Mouse (Mus musculus) embryonic fibroblast, embryonic 13.5 days (primary cell): ENCODE results near the gene C2cd3. TPM values are rescaled to one million over a fixed set of nuclear protein-coding genes. Genes with fewer than 3 reads are reported as not detected.
A peak's percentile ranks its signal among the peaks of the same experiment; 100 is the strongest.

Source experiments
- H3K27ac ChIP-seq: 2 replicates; pipeline ENCODE4 v1.5.1; 2012; ENCODE audit warnings: low read length, control low read depth, inconsistent platforms; ENCODE audit not compliant: insufficient read depth
- H3K4me1 ChIP-seq: 2 replicates; pipeline ENCODE4 v1.6.1; 2011; ENCODE audit warnings: low read length; ENCODE audit not compliant: control insufficient read depth, insufficient read depth
- H3K4me3 ChIP-seq: 2 replicates; pipeline ENCODE4 v1.5.1; 2011; ENCODE audit warnings: mild to moderate bottlenecking, control low read depth, low read length; ENCODE audit not compliant: insufficient read depth
- CTCF ChIP-seq: IDR thresholded peaks from 2 replicates; pipeline ENCODE4 v1.5.1; 2011; ENCODE audit warnings: mild to moderate bottlenecking, control low read depth, low read length, moderate library complexity, borderline replicate concordance; ENCODE audit not compliant: insufficient read depth
- POLR2A ChIP-seq: IDR thresholded peaks from 2 replicates; pipeline ENCODE4 v1.6.1; 2011; ENCODE audit warnings: low read depth, mild to moderate bottlenecking, control low read depth, low read length, moderate library complexity
- polyA plus RNA-seq: library from polyadenylated mRNA; stranded (reverse); fragments of >200 nt; gene quantifications from 2 replicates; pipeline ENCODE4 v1.2.4, GENCODE M21; 2011; ENCODE audit warnings: low read depth; ENCODE audit not compliant: missing spikeins, insufficient read length

The C2cd3 gene
- 16.2 and 24.4 TPM in 2 replicates for polyA plus RNA-seq

DNA sequence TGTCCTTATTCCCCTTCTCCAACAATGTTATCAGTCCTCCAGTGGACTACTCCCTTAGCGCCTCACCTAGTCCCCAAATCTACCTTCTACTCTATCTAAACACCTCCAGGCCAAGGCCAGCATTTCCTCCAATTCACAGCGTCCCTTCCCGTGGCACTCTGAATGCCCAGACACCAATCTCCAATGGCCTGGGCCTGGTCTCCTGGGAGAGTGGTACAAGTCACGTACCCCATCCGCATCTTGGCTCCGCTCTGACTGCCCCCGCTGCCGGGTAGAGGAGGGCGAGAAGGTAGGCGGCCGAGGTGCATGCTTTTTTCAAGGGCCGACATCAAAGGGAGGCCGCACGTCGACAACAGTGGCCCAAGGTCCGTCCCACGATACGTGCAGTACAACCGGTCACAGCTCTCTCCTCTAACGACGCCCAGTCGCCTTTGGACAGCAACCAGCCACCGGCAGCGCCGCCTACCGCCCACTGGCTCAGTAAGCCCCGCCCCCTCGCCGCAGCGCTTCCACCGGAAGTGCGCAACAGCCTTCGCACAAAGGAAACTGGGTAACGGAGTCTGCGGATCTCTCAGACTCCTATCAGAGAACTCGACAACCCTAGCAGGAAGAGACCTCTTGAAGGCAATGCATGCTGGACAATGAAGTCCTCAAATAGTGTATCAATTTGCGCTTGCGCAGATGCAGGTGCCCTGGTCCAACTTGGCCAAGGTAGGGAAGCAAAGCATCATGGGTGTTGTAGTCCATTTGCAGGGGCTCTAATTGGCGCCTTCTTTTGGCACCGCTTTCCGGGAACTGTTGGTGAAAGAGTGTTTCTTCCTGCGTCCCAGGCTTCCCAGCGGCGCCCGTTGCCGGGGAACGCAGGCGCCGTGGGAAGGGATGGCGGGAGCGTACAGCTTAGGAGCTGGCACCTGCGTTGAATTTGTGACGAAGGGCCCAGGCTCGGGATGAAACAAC is at the start of gene C2cd3, which contains the start of gene Ppme1:
Gene C2cd3 (plus strand): TSS at position 739 of the 957 bp plus-strand sequence.
Gene Ppme1 (minus strand): TSS at position 813 of the 957 bp plus-strand sequence.
- TF ChIP-seq CTCF (peak; percentile 31; the same call in 1 of the 2 replicates), POLR2A (peak; percentile 99)
- peaks cover 3% of the 10 kb centered on the region; the same call in 1 of the 2 replicates for H3K4me1 ChIP-seq
- peak within 1 kb of the TSS; percentile 81 for H3K4me3 ChIP-seq
- peak within 1 kb of the TSS; percentile 64 for H3K27ac ChIP-seq

DNA sequence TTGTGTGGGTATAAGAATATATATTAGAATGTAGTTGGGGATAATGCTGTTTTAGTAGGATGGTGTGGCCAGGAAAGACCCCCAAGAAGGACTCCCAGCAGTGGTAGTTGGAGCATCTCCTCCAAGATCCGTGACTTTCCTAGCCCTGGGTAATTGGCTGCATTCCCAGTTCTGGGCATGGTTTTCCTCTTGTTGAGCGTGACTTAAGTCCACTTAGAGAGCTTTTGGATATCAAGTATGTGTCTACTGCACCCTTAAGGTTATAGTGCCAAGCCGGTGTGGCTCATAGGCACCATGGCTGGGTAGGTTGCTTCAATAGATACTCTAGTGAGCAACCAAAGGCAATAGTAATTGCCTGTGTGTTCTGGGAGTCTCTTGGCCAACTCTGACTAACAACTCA is 48.3 kb upstream of the C2cd3 start:
- Histone ChIP-seq H3K4me3 (no peak overlapping the region), H3K4me1 (no peaks in the 10 kb centered on the region; the same call in 1 of the 2 replicates), H3K27ac (no peak overlapping the region)
- TF ChIP-seq POLR2A (no peak), CTCF (no peak)

DNA sequence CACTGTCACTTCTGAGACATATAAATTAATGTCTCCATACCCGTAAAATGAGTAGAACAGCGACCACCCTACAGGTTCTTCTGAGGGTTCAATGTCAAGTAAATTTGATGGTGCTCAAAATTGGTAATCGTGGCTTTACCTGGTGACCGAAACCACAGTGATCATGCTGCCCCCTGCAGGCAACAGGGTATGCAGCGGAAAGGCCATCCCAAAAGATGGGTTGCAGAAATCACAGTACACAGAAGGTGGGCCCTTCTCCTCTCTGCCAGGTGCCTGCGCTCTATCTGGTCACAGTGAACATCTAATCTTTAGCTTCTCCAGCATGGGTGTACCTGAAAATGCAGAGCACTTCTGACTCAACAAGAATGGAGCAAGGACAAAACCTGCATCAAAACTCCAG is 46.6 kb upstream of the C2cd3 start:
- TF ChIP-seq CTCF (peak; percentile 89), POLR2A (no peak)
- Histone ChIP-seq H3K4me3 (no peak overlapping the region), H3K27ac (no peak overlapping the region), H3K4me1 (peaks cover 3% of the 10 kb centered on the region; the same call in 1 of the 2 replicates)

DNA sequence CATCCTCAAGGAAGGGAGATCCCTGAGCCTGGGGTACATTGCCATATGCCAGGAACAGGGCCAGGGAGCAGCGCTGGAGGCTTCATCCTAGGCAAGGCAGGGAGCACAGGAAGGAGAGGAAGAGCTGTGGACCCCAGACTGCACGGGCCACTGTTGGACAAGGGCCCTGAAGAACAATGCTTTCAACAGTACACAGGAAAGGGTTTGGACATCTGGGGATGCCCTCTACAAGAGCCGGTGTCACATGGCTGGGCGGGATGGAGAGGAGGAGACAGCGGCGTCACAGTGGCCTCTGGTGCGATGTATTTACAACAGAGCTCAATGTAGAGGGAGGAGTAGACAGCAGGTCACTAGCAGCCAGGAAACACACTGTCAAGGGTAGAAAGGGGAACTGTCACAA is 44.5 kb upstream of the C2cd3 start:
- H3K4me3 ChIP-seq: no peak overlapping the region
- H3K27ac ChIP-seq: no peak overlapping the region
- TF ChIP-seq POLR2A (no peak), CTCF (no peak)
- H3K4me1 ChIP-seq: peaks cover 3% of the 10 kb centered on the region; the same call in 1 of the 2 replicates

DNA sequence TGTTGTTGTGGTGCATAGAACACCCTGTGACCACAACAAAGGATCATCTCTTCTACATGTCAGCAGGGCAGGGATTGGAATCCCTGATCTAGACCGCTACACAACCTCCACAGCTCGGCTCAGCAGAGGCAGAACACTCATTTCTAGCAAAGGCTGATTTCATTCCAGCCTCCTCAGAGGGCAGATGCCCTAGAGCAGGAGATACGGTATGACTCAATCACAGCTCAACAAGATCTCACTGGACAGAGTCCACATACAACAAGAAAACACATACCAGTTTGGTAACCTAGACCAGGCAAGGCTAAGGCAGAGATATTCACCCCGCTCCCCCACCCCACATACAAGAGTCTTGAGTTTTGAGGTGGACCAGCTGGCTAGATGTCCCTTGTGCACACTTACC is 43.4 kb upstream of the C2cd3 start:
- Histone ChIP-seq H3K4me1 (peaks cover 3% of the 10 kb centered on the region; the same call in 1 of the 2 replicates), H3K4me3 (no peak overlapping the region), H3K27ac (peak overlapping the region; percentile 13; the same call in 1 of the 2 replicates)
- TF ChIP-seq CTCF (no peak), POLR2A (no peak)

DNA sequence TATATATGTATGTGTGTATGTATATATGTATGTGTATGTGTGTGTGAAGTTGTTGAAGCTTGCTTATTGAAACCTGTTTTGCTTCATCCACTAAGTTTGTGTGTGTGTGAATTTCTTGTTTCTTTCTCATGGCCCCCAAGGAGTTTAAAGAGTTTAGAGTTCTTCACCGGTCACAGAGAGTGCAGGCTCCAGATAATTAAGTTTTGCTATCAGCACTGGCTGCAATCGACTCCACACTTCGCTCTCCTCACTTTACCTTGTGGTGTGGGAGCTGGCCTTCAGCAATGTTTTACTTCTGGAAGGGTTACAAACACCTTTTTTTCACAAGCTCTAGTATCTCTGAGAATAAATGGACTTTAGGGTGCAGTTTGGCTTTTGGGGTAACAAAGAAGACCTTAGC is 40.8 kb upstream of the C2cd3 start:
- TF ChIP-seq CTCF: no peak
- no peak for TF ChIP-seq POLR2A

DNA sequence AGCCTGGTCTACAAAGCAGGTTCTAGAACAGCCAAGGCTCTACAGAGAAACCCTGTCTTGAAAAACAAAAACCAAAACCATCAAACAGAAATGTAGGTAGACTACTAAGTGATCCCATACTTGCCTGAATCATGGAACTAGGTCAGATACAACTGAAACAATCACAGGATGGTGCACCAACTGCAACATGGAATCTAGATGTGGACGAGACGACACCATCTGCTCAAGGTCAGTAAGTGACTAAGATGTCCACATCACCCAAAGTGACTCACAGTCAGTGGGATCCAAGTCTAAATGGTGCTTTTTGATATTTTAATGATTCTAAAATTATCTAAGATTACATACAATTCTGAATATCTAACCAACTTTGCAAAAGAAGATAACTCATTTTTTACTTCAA is 36.1 kb upstream of the C2cd3 start:
- H3K4me1 ChIP-seq: no peaks in the 10 kb centered on the region
- TF ChIP-seq CTCF: no peak
- TF ChIP-seq POLR2A: no peak
- H3K4me3 ChIP-seq: no peak overlapping the region
- no peak overlapping the region for H3K27ac ChIP-seq

More for the DNA sequence above, 40.8 kb upstream of the C2cd3 start:
- H3K4me3 ChIP-seq: no peak overlapping the region
- no peak overlapping the region for H3K27ac ChIP-seq
- peaks cover 3% of the 10 kb centered on the region; the same call in 1 of the 2 replicates for H3K4me1 ChIP-seq

DNA sequence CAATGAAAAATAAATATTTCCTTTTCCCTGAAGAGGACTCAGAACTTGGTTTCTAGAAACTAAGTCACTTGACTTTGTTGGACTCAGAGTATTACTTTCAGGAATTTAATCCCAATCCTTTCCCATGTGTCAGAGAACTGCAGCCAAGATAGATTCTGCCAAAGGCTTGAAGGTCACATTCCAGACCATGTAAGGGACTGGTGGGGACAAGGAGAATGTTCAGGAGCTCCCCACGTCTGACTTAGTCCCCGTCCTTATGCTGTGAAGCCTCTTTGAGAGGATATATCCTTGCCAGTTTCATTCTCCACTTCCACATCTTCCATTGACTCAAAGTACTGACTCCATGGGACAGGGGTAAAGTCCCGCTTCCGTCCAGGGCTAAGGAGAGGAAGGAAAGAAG is 17.0 kb upstream of the C2cd3 start:
- no peak overlapping the region for H3K4me3 ChIP-seq
- peaks cover 8% of the 10 kb centered on the region for H3K4me1 ChIP-seq
- TF ChIP-seq POLR2A (no peak), CTCF (no peak)
- H3K27ac ChIP-seq: peak overlapping the region; percentile 71

DNA sequence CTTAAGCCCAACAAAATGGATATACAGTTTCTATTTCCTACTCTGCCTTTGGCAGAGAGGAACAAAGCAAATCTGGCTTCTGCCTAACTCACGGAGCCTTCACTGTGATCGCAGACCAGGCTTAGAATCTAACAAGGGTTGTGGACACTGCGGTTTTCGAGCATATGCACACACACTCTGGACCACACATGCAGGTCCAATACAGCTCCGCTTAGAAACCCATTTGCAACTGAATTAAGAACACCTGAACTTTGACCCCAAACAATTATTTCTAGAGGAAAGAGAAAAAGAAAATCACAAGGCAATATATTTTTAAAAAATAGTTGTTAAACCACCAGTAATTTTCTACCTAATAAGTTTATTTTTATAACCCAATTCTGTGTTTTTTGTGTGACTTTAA is 15.7 kb upstream of the C2cd3 start:
- TF ChIP-seq CTCF (no peak), POLR2A (no peak)
- H3K4me1 ChIP-seq: peaks cover 8% of the 10 kb centered on the region
- H3K27ac ChIP-seq: peak overlapping the region; percentile 20; the same call in 1 of the 2 replicates
- no peak overlapping the region for H3K4me3 ChIP-seq

DNA sequence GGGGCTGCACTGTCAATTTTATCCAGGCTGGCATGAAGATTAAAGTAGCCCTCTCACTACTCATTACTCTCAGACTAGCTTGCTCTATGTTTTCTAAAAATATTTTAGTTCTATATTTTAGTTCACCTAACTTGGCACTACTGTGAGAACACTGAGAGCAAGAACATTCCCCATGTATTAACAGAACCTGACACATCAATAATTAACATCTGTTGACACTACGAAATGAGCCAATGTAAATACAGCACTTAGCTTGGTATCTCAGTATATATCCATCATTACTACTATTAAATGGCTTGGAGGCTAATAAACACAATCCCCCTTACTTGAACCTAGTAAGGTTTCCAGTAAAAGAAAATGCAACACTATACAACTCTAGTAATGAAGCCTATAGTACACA is 15.3 kb upstream of the C2cd3 start:
- Histone ChIP-seq H3K4me3 (no peak overlapping the region), H3K4me1 (peaks cover 8% of the 10 kb centered on the region), H3K27ac (peak overlapping the region; percentile 47; the same call in 1 of the 2 replicates)
- TF ChIP-seq CTCF: no peak
- no peak for TF ChIP-seq POLR2A
